ENCODE assay signal across 14 mouse cellular contexts in genomic region chr8:11385272-11385905, GRCm38 (mm10).
A peak's percentile ranks its signal among the peaks of the same experiment; 100 is the strongest.
DNase-seq lines count a peak whose midpoint lies in the region; ATAC-seq and TF ChIP-seq lines count a peak whose summit lies in the region.
"Had no signal": no experiment of that assay in that cellular context is flagged by ENCODE, and none has a peak within 500 bp of the region (broad histone marks: within the 10 kb centered on the region; RNA-seq: fewer than 3 reads in every experiment).

No protein-coding gene starts in this region.

- intact Hi-C loops in heart, postnatal 25 days (cut with DNase I) = no loop called here

- no peak overlapping the region for H3K4me2 ChIP-seq in heart, embryonic 15.5 days
- H3K4me2 ChIP-seq in stomach, postnatal 0 days (replicated peaks; ENCODE audit: low read depth) = no peak overlapping the region
- H3K4me2 ChIP-seq: forebrain, embryonic 12.5 days; limb, embryonic 12.5 days; midbrain, embryonic 13.5 days had no signal

- no peaks in the 10 kb centered on the region for H3K27me3 ChIP-seq in heart, embryonic 15.5 days
- H3K27me3 ChIP-seq in stomach, postnatal 0 days (ENCODE audit: control insufficient read depth, insufficient read depth, low read length) = no peaks in the 10 kb centered on the region
- H3K27me3 ChIP-seq: forebrain, embryonic 12.5 days; limb, embryonic 12.5 days had no signal

- no peaks in the 10 kb centered on the region for H3K9me3 ChIP-seq in heart, embryonic 15.5 days (replicated peaks)
- H3K9me3 ChIP-seq in stomach, postnatal 0 days (ENCODE audit: control insufficient read depth, low read length) = no peaks in the 10 kb centered on the region
- H3K9me3 ChIP-seq: forebrain, embryonic 12.5 days; limb, embryonic 12.5 days; midbrain, embryonic 13.5 days had no signal

- no peak for ATAC-seq in heart, embryonic 15.5 days (replicated peaks; ENCODE audit: insufficient number of reproducible peaks, insufficient read depth, low FRiP score, low read depth)
- ATAC-seq in stomach, postnatal 0 days (ENCODE audit: low FRiP score, low TSS enrichment) = no peak
- ATAC-seq: activated CD4-positive, CD25-positive, alpha-beta regulatory T cell, adult 4 months; CD4-positive, CD25-positive, alpha-beta regulatory T cell, adult 4 months; midbrain, embryonic 13.5 days had no signal

- no peak for TF ChIP-seq CTCF in stomach, postnatal 0 days (IDR thresholded peaks at IDR 0.05; ENCODE audit: low read depth)

- H3K9ac ChIP-seq in heart, embryonic 15.5 days = no peak overlapping the region
- no peak overlapping the region for H3K9ac ChIP-seq in stomach, postnatal 0 days (ENCODE audit: low read length)
- H3K9ac ChIP-seq: forebrain, embryonic 12.5 days; limb, embryonic 12.5 days; midbrain, embryonic 13.5 days had no signal

- no peaks in the 10 kb centered on the region for H3K36me3 ChIP-seq in heart, embryonic 15.5 days
- H3K36me3 ChIP-seq in stomach, postnatal 0 days (ENCODE audit: control insufficient read depth, insufficient read depth, low read length) = no peaks in the 10 kb centered on the region
- H3K36me3 ChIP-seq: forebrain, embryonic 12.5 days; limb, embryonic 12.5 days; midbrain, embryonic 13.5 days had no signal

- H3K4me3 ChIP-seq in heart, embryonic 15.5 days = no peak overlapping the region
- H3K4me3 ChIP-seq in stomach, postnatal 0 days (ENCODE audit: low read depth, low read length) = no peak overlapping the region
- H3K4me3 ChIP-seq: forebrain, embryonic 12.5 days; limb, embryonic 12.5 days; midbrain, embryonic 13.5 days had no signal

- WGBS in heart, embryonic 15.5 days = 62% methylated on average over 9 of the region's 9 CpGs
- 56% methylated on average over 9 of the region's 9 CpGs for WGBS in stomach, postnatal 0 days

- H3K4me1 ChIP-seq in heart, embryonic 15.5 days (replicated peaks) = peaks cover 84% of the 10 kb centered on the region
- H3K4me1 ChIP-seq in stomach, postnatal 0 days (replicated peaks; ENCODE audit: control insufficient read depth, insufficient read depth) = peaks cover 4% of the 10 kb centered on the region; the same call in 1 of the 2 replicates

- no peak for TF ChIP-seq EP300 in stomach, postnatal 0 days (optimal IDR thresholded peaks at IDR 0.05)

- peak; percentile 97 for DNase-seq in heart, adult 11 months
- DNase-seq in heart, postnatal 25 days (ENCODE audit: low spot score) = no peak
- peak; percentile 29 for DNase-seq in right cerebral cortex, adult 18-20 months
- no peak for DNase-seq in right cerebral cortex, postnatal 14 days
- no peak for DNase-seq in stomach, postnatal 0 days (ENCODE audit: low spot score)
- no peak for DNase-seq in cerebellum, postnatal 36 days
- no peak for DNase-seq in cerebellum, adult 8-10 months
- DNase-seq: cerebellum, adult 18-20 months had no signal

- peak overlapping the region; percentile 61 for H3K27ac ChIP-seq in heart, embryonic 15.5 days
- peak overlapping the region; percentile 67 for H3K27ac ChIP-seq in stomach, postnatal 0 days (replicated peaks)
- H3K27ac ChIP-seq: forebrain, embryonic 12.5 days; limb, embryonic 12.5 days; midbrain, embryonic 13.5 days had no signal

Comparison
In these comparisons a context has a peak if more than half of its experiments do, and no peak if none do; other contexts are left out.
1. DNase-seq: peak in heart, adult 11 months (single experiment) and right cerebral cortex, adult 18-20 months (single experiment); none in heart, postnatal 25 days (single experiment), right cerebral cortex, postnatal 14 days (single experiment), stomach, postnatal 0 days (single experiment), cerebellum, postnatal 36 days (0 of 2) and cerebellum, adult 8-10 months (single experiment).